Mouse (Mus musculus) intestine, embryonic 14.5 days (tissue): ENCODE measurements at regions not wholly inside any gene's neighbourhood (a gene's known extent, or its start where the extent isn't known, plus 50 kb on each side); places are given as distances from the start of the nearest gene placed in this dataset.

Experiments used
- ATAC-seq: fragments of 200-750 bp; cut with Nextera tagmentation; replicated peaks from 2 replicates; pipeline ENCODE4 v1.8.0; 2017; ENCODE audit warnings: low read depth, moderate number of reproducible peaks, moderate TSS enrichment, moderate library complexity; ENCODE audit not compliant: low FRiP score, low TSS enrichment
- DNase-seq: peaks from one replicate; pipeline ENCODE4 v3.0.0-alpha.2; 2018; ENCODE audit warnings: low spot score
- H3K27ac ChIP-seq: fragments of 300-500 bp; sonication (generic); 2 replicates; pipeline ENCODE4 v1.5.1; 2014; ENCODE audit warnings: low read depth, mild to moderate bottlenecking, control low read depth
- H3K27me3 ChIP-seq: fragments of 300-500 bp; sonication (generic); replicated peaks from 2 replicates; pipeline ENCODE4 v1.6.1; 2014; ENCODE audit warnings: low read length, control low read depth; ENCODE audit not compliant: control insufficient read depth, insufficient read depth
- H3K36me3 ChIP-seq: fragments of 300-500 bp; sonication (generic); 2 replicates; pipeline ENCODE4 v1.6.1; 2014; ENCODE audit warnings: low read length, control low read depth; ENCODE audit not compliant: control insufficient read depth, insufficient read depth
- H3K4me1 ChIP-seq: fragments of 300-500 bp; sonication (generic); replicated peaks from 2 replicates; pipeline ENCODE4 v1.6.1; 2014; ENCODE audit warnings: low read length, control low read depth, mixed read lengths; ENCODE audit not compliant: control insufficient read depth, insufficient read depth
- H3K4me2 ChIP-seq: fragments of 300-500 bp; sonication (generic); 2 replicates; pipeline ENCODE4 v1.6.1; 2014; ENCODE audit warnings: low read length
- H3K4me3 ChIP-seq: fragments of 300-500 bp; sonication (generic); 2 replicates; pipeline ENCODE4 v1.5.1; 2014; ENCODE audit warnings: low read depth, low read length, control low read depth, mixed read lengths
- H3K9ac ChIP-seq: fragments of 300-500 bp; sonication (generic); 2 replicates; pipeline ENCODE4 v1.6.1; 2014; ENCODE audit warnings: mild to moderate bottlenecking, low read length
- H3K9me3 ChIP-seq: fragments of 300-500 bp; sonication (generic); 2 replicates; pipeline ENCODE4 v1.6.1; 2016; ENCODE audit warnings: low read length, control low read depth; ENCODE audit not compliant: control insufficient read depth
- WGBS: fragments of 180-500 bp; shearing (Covaris S2); extraction: QIAGEN DNeasy Blood & Tissue Kit; methylation state at CpG from one replicate; pipeline ENCODE4 v1.1.7; 2014; 5-methylcytosine and 5-hydroxymethylcytosine counted together

- no peaks in the 10 kb centered on the region for H3K27me3 ChIP-seq
- ATAC-seq (no peak), DNase-seq (no peak)
- no peak overlapping the region for H3K27ac ChIP-seq
- H3K9ac ChIP-seq = no peak overlapping the region
- H3K36me3 ChIP-seq = no peaks in the 10 kb centered on the region
- 76% methylated on average over 3 of the region's 3 CpGs for whole genome bisulfite sequencing
- H3K4me1 ChIP-seq = no peaks in the 10 kb centered on the region
- H3K9me3 ChIP-seq = no peaks in the 10 kb centered on the region
- no peak overlapping the region for H3K4me3 ChIP-seq
- no peak overlapping the region for H3K4me2 ChIP-seq
These were observed 596.9 kb downstream of the Tox3 start for GRCm38 (mm10) chr8:89751201-89751600.

- DNase-seq = no peak
- H3K4me1 ChIP-seq = 0 out of 2 replicates have a peak, but pooled peaks cover 11% of the 10 kb centered on the region
- ATAC-seq = no peak
- H3K36me3 ChIP-seq = no peaks in the 10 kb centered on the region
- WGBS = 74% methylated on average over 4 of the region's 4 CpGs
- no peaks in the 10 kb centered on the region for H3K9me3 ChIP-seq
- H3K9ac ChIP-seq = no peak overlapping the region
- no peak overlapping the region for H3K27ac ChIP-seq
- no peak overlapping the region for H3K4me2 ChIP-seq
- H3K27me3 ChIP-seq = no peaks in the 10 kb centered on the region
- no peak overlapping the region for H3K4me3 ChIP-seq
These were observed 600.4 kb downstream of the Tox3 start for GRCm38 (mm10) chr8:89747726-89748125.

- Histone ChIP-seq H3K27ac (no peak overlapping the region), H3K9me3 (no peaks in the 10 kb centered on the region), H3K36me3 (no peaks in the 10 kb centered on the region), H3K4me1 (0 out of 2 replicates have a peak, but pooled peaks cover 11% of the 10 kb centered on the region), H3K27me3 (no peaks in the 10 kb centered on the region), H3K9ac (no peak overlapping the region), H3K4me2 (no peak overlapping the region), H3K4me3 (no peak overlapping the region)
- DNase-seq (no peak), ATAC-seq (no peak)
- WGBS = 57% methylated on average over 11 of the region's 11 CpGs
These were observed 603.7 kb downstream of the Tox3 start for GRCm38 (mm10) chr8:89744267-89745028.

- ATAC-seq (no peak), DNase-seq (no peak)
- Histone ChIP-seq H3K27ac (no peak overlapping the region), H3K36me3 (no peaks in the 10 kb centered on the region), H3K27me3 (no peaks in the 10 kb centered on the region), H3K4me1 (0 out of 2 replicates have a peak, but pooled peaks cover 2% of the 10 kb centered on the region), H3K4me3 (no peak overlapping the region), H3K4me2 (no peak overlapping the region), H3K9me3 (no peaks in the 10 kb centered on the region), H3K9ac (no peak overlapping the region)
- WGBS = 75% methylated on average over 3 of the region's 3 CpGs
These were observed 609.5 kb downstream of the Tox3 start for GRCm38 (mm10) chr8:89738657-89739056.

- no peaks in the 10 kb centered on the region for H3K36me3 ChIP-seq
- 90% methylated on average over 1 of the region's 1 CpGs for WGBS
- H3K4me1 ChIP-seq = no peaks in the 10 kb centered on the region
- no peaks in the 10 kb centered on the region for H3K9me3 ChIP-seq
- H3K27ac ChIP-seq = no peak overlapping the region
- no peak overlapping the region for H3K4me3 ChIP-seq
- ATAC-seq = no peak
- no peak overlapping the region for H3K9ac ChIP-seq
- H3K4me2 ChIP-seq = no peak overlapping the region
- no peaks in the 10 kb centered on the region for H3K27me3 ChIP-seq
- no peak for DNase-seq
These were observed 610.5 kb downstream of the Tox3 start for GRCm38 (mm10) chr8:89737636-89738035.

- Histone ChIP-seq H3K27me3 (no peaks in the 10 kb centered on the region), H3K9me3 (no peaks in the 10 kb centered on the region), H3K27ac (no peak overlapping the region), H3K4me3 (no peak overlapping the region), H3K4me1 (no peaks in the 10 kb centered on the region), H3K4me2 (no peak overlapping the region), H3K36me3 (no peaks in the 10 kb centered on the region), H3K9ac (no peak overlapping the region)
- WGBS = 93% methylated on average over 6 of the region's 6 CpGs
- DNase-seq (no peak), ATAC-seq (no peak)
These were observed 620.9 kb downstream of the Tox3 start for GRCm38 (mm10) chr8:89727252-89727651.

- Histone ChIP-seq H3K27me3 (no peaks in the 10 kb centered on the region), H3K4me3 (no peak overlapping the region), H3K36me3 (no peaks in the 10 kb centered on the region), H3K4me2 (no peak overlapping the region), H3K27ac (no peak overlapping the region), H3K9ac (no peak overlapping the region), H3K9me3 (no peaks in the 10 kb centered on the region), H3K4me1 (no peaks in the 10 kb centered on the region)
- ATAC-seq (no peak), DNase-seq (no peak)
- 78% methylated on average over 5 of the region's 5 CpGs for WGBS
These were observed 626.3 kb downstream of the Tox3 start for GRCm38 (mm10) chr8:89721684-89722305.

- no peaks in the 10 kb centered on the region for H3K36me3 ChIP-seq
- no peaks in the 10 kb centered on the region for H3K4me1 ChIP-seq
- WGBS = 70% methylated on average over 6 of the region's 6 CpGs
- no peak overlapping the region for H3K4me3 ChIP-seq
- ATAC-seq = no peak
- H3K4me2 ChIP-seq = no peak overlapping the region
- no peaks in the 10 kb centered on the region for H3K9me3 ChIP-seq
- H3K27ac ChIP-seq = no peak overlapping the region
- no peak overlapping the region for H3K9ac ChIP-seq
- DNase-seq = no peak
- no peaks in the 10 kb centered on the region for H3K27me3 ChIP-seq
These were observed 634.3 kb downstream of the Tox3 start for GRCm38 (mm10) chr8:89713880-89714279.
